Mouse (Mus musculus): ENCODE results near the gene Kif15.

GRCm38 (mm10) chr9:122950643-122951475, at the start of gene Kif15, which contains the start of gene 1110059G10Rik:
- TF ChIP-seq POLR2A (IDR thresholded peaks at IDR 0.05; ENCODE audit: insufficient read depth, low read depth, low read length) (peak; percentile 69), CTCF (IDR thresholded peaks at IDR 0.05) (peak; percentile 41)
